Mouse (Mus musculus) megakaryocyte, embryonic 14.5 days (primary cell): ENCODE data around the gene Lyrm4.

Experiments
- FLI1 ChIP-seq: IDR thresholded peaks from 2 replicates; pipeline ENCODE4 v1.6.1; 2012; ENCODE audit warnings: low read length, inconsistent platforms, mixed read lengths
- GATA1 ChIP-seq: IDR thresholded peaks from 3 replicates; pipeline ENCODE4 v1.6.1; 2012; ENCODE audit warnings: mixed read lengths, low read length, inconsistent platforms, borderline replicate concordance

GRCm38 (mm10) chr13:36096684-36097383, 20.5 kb downstream of the Lyrm4 start:
- TF ChIP-seq GATA1 (no peak), FLI1 (no peak)
